Mouse (Mus musculus) cortical plate, adult 2 months (tissue): ENCODE measurements around the gene Zfp385a. TPM values are rescaled to one million over a fixed set of nuclear protein-coding genes. Genes with fewer than 3 reads are reported as not detected.

Experiments
- H3K27ac ChIP-seq: fragments of 200-500 bp; 2 replicates; pipeline ENCODE4 v1.5.1; 2012; ENCODE audit warnings: low read length, control low read depth, inconsistent platforms; ENCODE audit not compliant: insufficient read depth
- H3K4me1 ChIP-seq: fragments of 200-500 bp; 2 replicates; pipeline ENCODE4 v1.6.1; 2011; ENCODE audit warnings: low read length; ENCODE audit not compliant: control insufficient read depth, insufficient read depth
- H3K4me3 ChIP-seq: fragments of 200-500 bp; 2 replicates; pipeline ENCODE4 v1.5.1; 2011; ENCODE audit warnings: mild to moderate bottlenecking, low read length, control low read depth; ENCODE audit not compliant: insufficient read depth
- CTCF ChIP-seq: fragments of 200-500 bp; IDR thresholded peaks from 2 replicates; pipeline ENCODE4 v1.5.1; 2011; ENCODE audit warnings: mild to moderate bottlenecking, control low read depth, low read length; ENCODE audit not compliant: insufficient read depth; ENCODE audit errors: extremely low read depth
- POLR2A ChIP-seq: fragments of 200-500 bp; IDR thresholded peaks from 2 replicates; pipeline ENCODE4 v1.6.1; 2011; ENCODE audit warnings: mild to moderate bottlenecking, low read length, control low read depth; ENCODE audit not compliant: insufficient read depth; ENCODE audit errors: extremely low read depth
- polyA plus RNA-seq: library from polyadenylated mRNA; depleted of rRNA; stranded (reverse); fragments of >200 nt; gene quantifications from 2 replicates; pipeline ENCODE4 v1.2.3, GENCODE M21; 2012

Gene Zfp385a
- polyA plus RNA-seq, 1 experiment, result 45.2 TPM

DNA sequence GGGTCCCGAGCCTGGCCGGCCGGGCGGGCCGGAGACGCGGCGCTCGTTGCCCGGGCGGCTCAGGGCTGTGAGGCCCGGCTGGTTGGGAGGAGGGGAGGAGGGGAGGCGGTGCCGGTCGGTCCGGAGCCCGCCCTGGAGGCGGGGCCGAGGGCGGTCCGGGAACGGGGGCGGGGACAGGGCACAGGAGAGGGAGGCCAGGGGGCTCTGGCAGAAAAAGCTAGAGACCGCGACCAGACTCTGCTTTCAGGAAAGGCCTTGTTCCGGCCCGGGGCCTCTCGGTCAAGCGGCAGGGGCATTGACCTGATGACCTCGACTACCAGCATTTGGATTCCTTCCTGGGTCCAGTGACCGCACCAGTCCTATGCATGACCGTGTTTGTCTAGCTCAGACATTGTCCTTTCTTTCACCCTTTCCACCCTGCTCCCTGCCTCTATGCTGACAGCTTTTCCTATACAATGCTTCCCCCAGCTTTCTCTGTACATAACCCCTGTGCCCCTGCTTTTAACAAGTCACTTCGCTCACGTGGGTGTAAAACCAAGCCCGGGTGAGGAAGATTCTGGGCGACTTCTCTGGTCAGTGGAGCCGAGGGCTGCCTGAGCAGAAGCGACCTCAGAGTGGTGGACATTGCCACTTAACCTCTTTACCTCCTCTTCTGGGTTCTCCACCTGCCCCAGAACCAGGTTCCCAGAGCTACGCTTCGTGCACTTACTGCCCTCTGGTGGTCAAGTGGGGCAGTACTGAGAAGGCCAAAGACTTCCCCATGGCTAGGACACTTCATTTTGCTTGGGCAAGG lies 16.2 kb downstream of the Zfp385a start:
- TF ChIP-seq POLR2A (no peak), CTCF (peak; percentile 81)
- H3K4me1 ChIP-seq, result peaks cover 2% of the 10 kb centered on the region; the same call in 1 of the 2 replicates
- H3K27ac ChIP-seq, result no peak overlapping the region
- H3K4me3 ChIP-seq, result peak overlapping the region; percentile 56

GRCm38 (mm10) chr15:103323070-103323454 lies 16.8 kb downstream of the Zfp385a start:
- Histone ChIP-seq H3K27ac (peak overlapping the region; percentile 45; the same call in 1 of the 2 replicates), H3K4me1 (peaks cover 2% of the 10 kb centered on the region; the same call in 1 of the 2 replicates), H3K4me3 (peak overlapping the region; percentile 56)
- TF ChIP-seq CTCF (no peak), POLR2A (no peak)

- H3K4me3 ChIP-seq, result peak overlapping the region; percentile 56
- H3K4me1 ChIP-seq, result peaks cover 2% of the 10 kb centered on the region; the same call in 1 of the 2 replicates
- H3K27ac ChIP-seq, result no peak overlapping the region
- no peak for TF ChIP-seq CTCF
- no peak for TF ChIP-seq POLR2A
These were observed 17.5 kb downstream of the Zfp385a start for GRCm38 (mm10) chr15:103322396-103322795.

GRCm38 (mm10) chr15:103321076-103321475 lies 18.8 kb downstream of the Zfp385a start:
- TF ChIP-seq POLR2A, result no peak
- peak; percentile 32; the same call in 1 of the 2 replicates for TF ChIP-seq CTCF
- Histone ChIP-seq H3K4me3 (no peak overlapping the region), H3K27ac (no peak overlapping the region), H3K4me1 (peaks cover 2% of the 10 kb centered on the region; the same call in 1 of the 2 replicates)

- H3K4me3 ChIP-seq, result no peak overlapping the region
- H3K4me1 ChIP-seq, result no peaks in the 10 kb centered on the region; the same call in 1 of the 2 replicates
- no peak for TF ChIP-seq POLR2A
- no peak for TF ChIP-seq CTCF
- no peak overlapping the region for H3K27ac ChIP-seq
These were observed 21.6 kb downstream of the Zfp385a start for GRCm38 (mm10) chr15:103318201-103318816.

- Histone ChIP-seq H3K4me1 (no peaks in the 10 kb centered on the region; the same call in 1 of the 2 replicates), H3K27ac (no peak overlapping the region), H3K4me3 (no peak overlapping the region)
- no peak for TF ChIP-seq CTCF
- TF ChIP-seq POLR2A, result no peak
These were observed 22.2 kb downstream of the Zfp385a start for GRCm38 (mm10) chr15:103317731-103318130.

- H3K27ac ChIP-seq, result no peak overlapping the region
- no peak overlapping the region for H3K4me3 ChIP-seq
- H3K4me1 ChIP-seq, result no peaks in the 10 kb centered on the region; the same call in 1 of the 2 replicates
- no peak for TF ChIP-seq POLR2A
These were observed 22.8 kb downstream of the Zfp385a start for GRCm38 (mm10) chr15:103317120-103317519.

DNA sequence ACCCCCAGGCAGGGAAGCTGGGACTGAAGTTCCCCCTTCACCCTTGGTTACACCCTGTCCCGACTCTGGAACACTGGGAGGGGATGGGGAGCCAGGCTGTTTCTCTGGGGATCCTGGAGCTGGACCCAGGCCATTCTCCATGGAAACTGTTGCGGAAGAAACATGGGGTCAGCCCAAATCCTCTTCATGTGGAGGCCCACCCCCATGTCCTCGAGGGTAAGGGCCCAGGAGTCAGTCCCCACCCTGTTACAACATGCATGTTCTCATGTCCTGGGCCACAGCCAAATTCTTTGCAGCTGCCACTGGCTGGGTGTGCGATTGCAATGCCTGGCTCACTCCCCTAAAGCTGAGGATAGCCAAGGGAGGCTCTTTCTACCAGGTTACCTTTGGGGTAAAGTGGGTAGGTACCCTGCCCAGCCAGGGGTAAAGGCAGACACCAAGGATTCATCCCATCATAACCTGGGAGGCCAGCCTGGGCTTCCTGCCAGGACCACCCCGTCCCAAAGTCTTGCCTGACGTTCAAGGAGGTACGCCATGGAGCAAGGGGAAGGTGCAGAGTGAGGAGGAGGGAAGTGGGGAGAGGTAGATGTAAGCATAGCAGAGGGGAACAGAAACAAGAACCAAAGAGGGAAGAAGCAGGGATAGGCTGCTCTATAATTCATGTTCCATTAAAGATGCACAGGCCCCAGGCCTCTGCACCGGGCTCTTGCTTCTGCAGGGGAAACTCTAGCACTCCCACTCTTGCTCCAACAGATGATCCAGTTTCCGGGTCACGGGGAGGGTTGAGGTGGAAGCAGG lies 23.7 kb downstream of the Zfp385a start:
- no peak overlapping the region for H3K4me3 ChIP-seq
- H3K27ac ChIP-seq, result no peak overlapping the region
- TF ChIP-seq POLR2A, result no peak

GRCm38 (mm10) chr15:103315011-103315502 lies 24.8 kb downstream of the Zfp385a start:
- Histone ChIP-seq H3K4me1 (no peaks in the 10 kb centered on the region; the same call in 1 of the 2 replicates), H3K27ac (no peak overlapping the region), H3K4me3 (no peak overlapping the region)
- TF ChIP-seq POLR2A, result no peak
- peak; percentile 51 for TF ChIP-seq CTCF

More for the DNA sequence above, 23.7 kb downstream of the Zfp385a start:
- H3K4me1 ChIP-seq, result no peaks in the 10 kb centered on the region; the same call in 1 of the 2 replicates
